Mouse (Mus musculus) adrenal gland, postnatal 36 days (tissue): ENCODE data around the gene Gale. TPM values are rescaled to one million over a fixed set of nuclear protein-coding genes. Genes with fewer than 3 reads are reported as not detected.

Source experiments
- total RNA-seq, 2 experiments: library from RNA; stranded (reverse); gene quantifications; 2 replicates each; pipeline ENCODE4 v1.2.3; 2021

Gale gene
- total RNA-seq, 2 experiments from 2014 or later = 13.5 to 24.0 TPM

Other genes with a start within 250 kb of the Gale start
- gene Il22ra1, start 235.6 kb upstream of the Gale start, total RNA-seq = 1 to 10 TPM in 1 of 2 experiments, under 1 TPM in 1; 0.17 to 1.9 TPM
- gene Myom3, start 204.0 kb upstream of the Gale start, total RNA-seq = under 1 TPM; 0.16 to 0.33 TPM
- gene Srsf10, start 108.0 kb upstream of the Gale start, total RNA-seq = 100 to 1,000 TPM in 1 of 2 experiments, 10 to 100 TPM in 1; 82.3 to 120 TPM
- 100 to 1,000 TPM; 104 to 111 TPM for gene Pnrc2, start 89.9 kb upstream of the Gale start, total RNA-seq
- gene Cnr2, start 68.3 kb upstream of the Gale start, total RNA-seq = 1 to 10 TPM; 1.3 to 1.6 TPM
- gene Fuca1, start 43.0 kb upstream of the Gale start, total RNA-seq = 10 to 100 TPM; 84.1 to 87.4 TPM
- 10 to 100 TPM; 56.1 to 62.6 TPM for gene Hmgcl, start 17.3 kb upstream of the Gale start, total RNA-seq
- gene Lypla2, start 8.9 kb downstream of the Gale start, total RNA-seq = 10 to 100 TPM; 68.0 to 77.0 TPM
- 10 to 100 TPM; 28.9 to 34.2 TPM for gene Pithd1, start 23.5 kb downstream of the Gale start, total RNA-seq
- 10 to 100 TPM; 42.1 to 44.6 TPM for gene Eloa, start 58.0 kb downstream of the Gale start, total RNA-seq
- 100 to 1,000 TPM; 522 to 588 TPM for gene Rpl11, start 89.7 kb downstream of the Gale start, total RNA-seq
- 10 to 100 TPM; 60.0 to 74.0 TPM for gene Id3, start 179.8 kb downstream of the Gale start, total RNA-seq
- 1 to 10 TPM; 2.1 to 2.3 TPM for gene E2f2, start 208.7 kb downstream of the Gale start, total RNA-seq
- 1 to 10 TPM; 1.7 to 2.1 TPM for gene Asap3, start 242.6 kb downstream of the Gale start, total RNA-seq